Mouse (Mus musculus) midbrain, embryonic 11.5 days (tissue): Measurements from ENCODE around the gene Rbfox2. TPM values are rescaled to one million over a fixed set of nuclear protein-coding genes. Genes with fewer than 3 reads are reported as not detected.

Experiments used
- ATAC-seq: fragments of 200-750 bp; cut with Nextera tagmentation; 2 replicates; pipeline ENCODE4 v1.8.0; 2017; ENCODE audit warnings: moderate TSS enrichment, moderate library complexity; ENCODE audit not compliant: low FRiP score
- DNase-seq: peaks from one replicate; pipeline ENCODE4 v3.0.0; 2015; ENCODE audit warnings: low spot score; ENCODE audit errors: missing footprints
- H3K27ac ChIP-seq: fragments of 300-500 bp; sonication (generic); 2 replicates; pipeline ENCODE4 v1.5.1; 2014; ENCODE audit warnings: low read depth, low read length
- H3K27me3 ChIP-seq: fragments of 300-500 bp; sonication (generic); 2 replicates; pipeline ENCODE4 v1.6.1; 2014; ENCODE audit warnings: mild to moderate bottlenecking, low read length, moderate library complexity, mixed read lengths; ENCODE audit not compliant: control insufficient read depth, insufficient read depth
- H3K36me3 ChIP-seq: fragments of 300-500 bp; sonication (generic); 2 replicates; pipeline ENCODE4 v1.6.1; 2014; ENCODE audit warnings: mild to moderate bottlenecking, low read length, moderate library complexity, mixed read lengths; ENCODE audit not compliant: control insufficient read depth, insufficient read depth
- H3K4me1 ChIP-seq: fragments of 300-500 bp; sonication (generic); 2 replicates; pipeline ENCODE4 v1.6.1; 2014; ENCODE audit warnings: low read length; ENCODE audit not compliant: control insufficient read depth, insufficient read depth
- H3K4me2 ChIP-seq: fragments of 300-500 bp; sonication (generic); 2 replicates; pipeline ENCODE4 v1.6.1; 2014; ENCODE audit warnings: mild to moderate bottlenecking, moderate library complexity
- H3K4me3 ChIP-seq: fragments of 300-500 bp; sonication (generic); 2 replicates; pipeline ENCODE4 v1.5.1; 2014; ENCODE audit warnings: low read depth, low read length
- H3K9ac ChIP-seq: fragments of 300-500 bp; sonication (generic); 2 replicates; pipeline ENCODE4 v1.6.1; 2014; ENCODE audit warnings: low read length
- H3K9me3 ChIP-seq: fragments of 300-500 bp; sonication (generic); 2 replicates; pipeline ENCODE4 v1.6.1; 2016; ENCODE audit warnings: low read length; ENCODE audit not compliant: control insufficient read depth
- WGBS: fragments of 180-500 bp; shearing (Covaris S2); extraction: QIAGEN DNeasy Blood & Tissue Kit; methylation state at CpG from one replicate; pipeline ENCODE4 v1.1.7; 2014; 5-methylcytosine and 5-hydroxymethylcytosine counted together
- polyA plus RNA-seq: library from polyadenylated mRNA; unstranded; fragments of >200 nt; fragmentation: Nextera tagmentation; extraction: Ambion mirVana; gene quantifications from 2 replicates; pipeline ENCODE4 v1.2.1, GENCODE M21; 2014

The Rbfox2 gene
- polyA plus RNA-seq, 1 experiment from 2014 or later, result 73.2 TPM

DNA sequence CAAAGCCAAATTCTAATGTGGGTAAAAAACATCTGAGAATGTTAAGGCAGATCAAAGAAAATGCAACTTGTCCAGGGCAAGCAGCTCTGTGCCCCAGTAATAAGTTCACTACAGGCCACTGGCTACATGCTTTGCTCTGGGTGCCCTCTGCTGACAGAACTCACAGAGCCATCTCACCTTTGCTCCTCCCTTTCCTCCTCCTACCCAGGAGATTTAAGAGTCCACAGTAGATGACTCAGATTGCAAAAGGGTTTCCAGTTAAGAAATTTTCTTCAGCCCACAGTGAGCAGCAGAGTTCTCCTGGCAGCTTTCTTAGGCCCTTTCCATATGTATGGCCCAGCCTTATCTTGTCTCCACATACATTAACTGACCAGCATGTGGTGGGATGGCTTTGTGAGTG is 86.7 kb downstream of the Rbfox2 start:
- H3K4me3 ChIP-seq, result no peak overlapping the region
- peaks cover 12% of the 10 kb centered on the region for H3K4me1 ChIP-seq
- H3K4me2 ChIP-seq, result no peak overlapping the region
- ATAC-seq (no peak), DNase-seq (no peak)
- H3K9me3 ChIP-seq, result no peaks in the 10 kb centered on the region
- H3K36me3 ChIP-seq, result no peaks in the 10 kb centered on the region
- H3K27me3 ChIP-seq, result no peaks in the 10 kb centered on the region
- no peak overlapping the region for H3K9ac ChIP-seq
- no peak overlapping the region for H3K27ac ChIP-seq

DNA sequence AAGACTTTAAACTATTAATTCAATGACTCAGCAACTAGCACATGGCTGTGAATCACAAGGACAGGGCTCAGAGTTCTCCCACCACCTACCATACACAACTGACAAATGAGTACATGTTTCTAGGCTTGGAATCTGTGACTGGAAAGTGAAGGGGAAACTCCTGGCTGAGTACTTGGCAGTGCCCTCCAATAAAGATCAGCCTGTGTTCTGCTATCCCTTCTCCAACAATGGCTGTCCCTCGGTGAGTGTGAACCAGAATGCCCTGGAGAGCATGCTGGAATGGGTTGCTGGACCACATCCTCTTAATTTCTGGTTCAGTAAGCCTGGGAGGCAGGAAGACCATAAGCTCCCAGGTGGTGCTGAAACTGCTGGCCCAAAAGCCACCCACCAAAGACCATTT is 87.2 kb downstream of the Rbfox2 start:
- Histone ChIP-seq H3K9ac (no peak overlapping the region), H3K27me3 (no peaks in the 10 kb centered on the region), H3K4me1 (peaks cover 18% of the 10 kb centered on the region), H3K4me3 (no peak overlapping the region), H3K27ac (no peak overlapping the region), H3K36me3 (no peaks in the 10 kb centered on the region), H3K9me3 (no peaks in the 10 kb centered on the region), H3K4me2 (no peak overlapping the region)
- 82% methylated on average over 1 of the region's 1 CpGs for WGBS
- DNase-seq, result peak; percentile 21
- ATAC-seq, result no peak

DNA sequence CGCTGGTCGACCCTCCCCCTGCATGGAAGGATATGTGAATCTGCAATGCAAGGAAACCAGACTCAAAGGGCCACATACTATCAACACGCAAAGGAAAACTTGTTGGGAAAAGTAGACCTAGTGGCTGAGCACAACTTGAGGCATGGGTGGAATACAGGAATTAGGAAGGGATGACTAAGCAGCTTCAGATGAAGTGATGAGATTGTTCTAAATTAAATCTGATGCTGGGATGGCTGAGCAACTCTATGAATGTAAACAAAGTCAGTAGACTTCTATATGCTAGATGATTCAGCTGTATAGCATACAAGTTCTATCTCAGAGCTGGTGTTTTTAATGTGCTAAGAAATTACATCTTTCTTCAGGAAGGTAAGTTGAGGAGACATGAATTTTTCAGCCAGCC is 88.8 kb downstream of the Rbfox2 start:
- WGBS, result 94% methylated on average over 3 of the region's 3 CpGs
- Histone ChIP-seq H3K4me3 (no peak overlapping the region), H3K36me3 (no peaks in the 10 kb centered on the region), H3K9ac (no peak overlapping the region), H3K27ac (no peak overlapping the region), H3K9me3 (no peaks in the 10 kb centered on the region), H3K4me2 (no peak overlapping the region), H3K27me3 (no peaks in the 10 kb centered on the region), H3K4me1 (peaks cover 25% of the 10 kb centered on the region)
- ATAC-seq (no peak), DNase-seq (peak; percentile 74)

DNA sequence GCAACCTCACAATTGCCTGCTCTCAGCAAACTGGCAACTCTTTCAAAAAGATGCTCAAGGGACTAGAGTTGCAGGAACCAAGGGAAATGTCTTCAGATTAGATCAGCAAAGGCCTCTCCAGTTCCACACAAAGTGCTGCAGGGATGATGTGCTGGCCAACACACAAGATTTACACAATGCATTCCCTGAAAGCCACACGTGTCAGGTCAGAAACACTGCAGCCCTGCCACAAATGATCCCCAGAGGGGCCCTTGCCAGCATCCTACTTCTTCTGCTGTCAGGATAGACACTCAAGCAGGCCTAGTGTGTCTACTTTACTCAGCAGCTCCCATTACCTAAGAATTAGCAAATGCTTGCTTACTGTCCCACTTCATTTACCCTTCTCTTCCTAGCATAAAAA is 89.3 kb downstream of the Rbfox2 start:
- DNase-seq (no peak), ATAC-seq (no peak)
- H3K27me3 ChIP-seq, result no peaks in the 10 kb centered on the region
- H3K36me3 ChIP-seq, result no peaks in the 10 kb centered on the region
- no peak overlapping the region for H3K27ac ChIP-seq
- H3K9ac ChIP-seq, result no peak overlapping the region
- 92% methylated on average over 1 of the region's 1 CpGs for WGBS
- H3K4me1 ChIP-seq, result peaks cover 25% of the 10 kb centered on the region
- no peak overlapping the region for H3K4me3 ChIP-seq
- no peaks in the 10 kb centered on the region for H3K9me3 ChIP-seq
- no peak overlapping the region for H3K4me2 ChIP-seq

DNA sequence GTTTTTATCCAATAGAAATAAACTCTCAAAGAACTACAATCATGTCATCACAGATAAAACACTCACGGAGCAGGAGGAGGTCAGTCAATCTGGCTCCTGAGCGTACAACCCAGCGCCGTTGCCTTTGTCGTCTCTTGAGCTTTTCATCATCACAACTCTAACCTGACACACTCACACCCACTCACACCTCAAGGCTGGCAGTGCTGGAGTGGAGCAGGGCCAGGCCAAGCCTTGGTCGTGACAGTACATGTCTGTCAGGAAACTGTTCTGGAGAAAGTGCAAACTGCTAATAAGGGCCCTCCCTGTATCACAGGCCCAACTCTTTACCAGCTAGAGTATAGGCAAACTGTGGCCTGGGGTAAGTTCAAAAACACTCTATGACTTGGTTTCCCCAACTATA is 90.1 kb downstream of the Rbfox2 start:
- no peak overlapping the region for H3K4me3 ChIP-seq
- H3K9ac ChIP-seq, result no peak overlapping the region
- H3K27me3 ChIP-seq, result no peaks in the 10 kb centered on the region
- DNase-seq (peak; percentile 10), ATAC-seq (no peak)
- no peak overlapping the region for H3K4me2 ChIP-seq
- no peak overlapping the region for H3K27ac ChIP-seq
- H3K4me1 ChIP-seq, result peaks cover 25% of the 10 kb centered on the region
- no peaks in the 10 kb centered on the region for H3K9me3 ChIP-seq
- H3K36me3 ChIP-seq, result no peaks in the 10 kb centered on the region
- WGBS, result 90% methylated on average over 6 of the region's 6 CpGs

DNA sequence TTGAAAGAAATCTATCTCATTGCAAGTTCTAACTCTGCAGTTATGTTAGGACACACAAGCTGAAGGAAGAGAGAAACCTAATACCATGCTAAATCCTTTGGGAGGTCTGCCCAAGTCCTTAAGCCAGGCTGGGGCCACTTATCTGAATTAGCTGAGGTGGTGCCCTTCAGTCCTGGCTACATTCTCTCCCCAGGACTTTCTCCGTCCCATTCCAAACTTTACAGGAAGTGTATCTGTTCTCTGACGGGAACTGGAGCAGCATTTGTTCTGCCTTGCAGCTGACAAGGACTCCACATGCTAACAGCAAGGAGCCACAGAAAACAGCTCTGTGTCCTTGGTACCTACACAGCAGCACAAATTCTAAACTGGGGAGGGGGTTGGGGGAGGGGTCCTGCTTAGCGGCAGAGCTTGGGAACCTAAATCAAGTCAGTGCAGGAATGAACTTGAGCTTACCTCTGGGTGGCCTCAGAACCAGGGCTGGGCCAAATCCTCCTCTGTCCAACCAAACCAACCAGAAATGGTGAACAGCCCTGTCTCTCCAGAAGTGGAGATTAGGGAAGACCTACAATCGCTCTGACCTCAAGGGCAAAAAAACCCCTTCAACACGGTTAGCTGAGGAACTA is 91.5 kb downstream of the Rbfox2 start:
- Histone ChIP-seq H3K27me3 (no peaks in the 10 kb centered on the region), H3K9me3 (no peaks in the 10 kb centered on the region), H3K4me2 (peak overlapping the region; percentile 13; the same call in 1 of the 2 replicates), H3K27ac (no peak overlapping the region), H3K9ac (no peak overlapping the region), H3K36me3 (no peaks in the 10 kb centered on the region), H3K4me3 (no peak overlapping the region), H3K4me1 (peaks cover 25% of the 10 kb centered on the region)
- DNase-seq, result peak; percentile 79
- ATAC-seq, result no peak
- 15% methylated on average over 5 of the region's 5 CpGs for WGBS

DNA sequence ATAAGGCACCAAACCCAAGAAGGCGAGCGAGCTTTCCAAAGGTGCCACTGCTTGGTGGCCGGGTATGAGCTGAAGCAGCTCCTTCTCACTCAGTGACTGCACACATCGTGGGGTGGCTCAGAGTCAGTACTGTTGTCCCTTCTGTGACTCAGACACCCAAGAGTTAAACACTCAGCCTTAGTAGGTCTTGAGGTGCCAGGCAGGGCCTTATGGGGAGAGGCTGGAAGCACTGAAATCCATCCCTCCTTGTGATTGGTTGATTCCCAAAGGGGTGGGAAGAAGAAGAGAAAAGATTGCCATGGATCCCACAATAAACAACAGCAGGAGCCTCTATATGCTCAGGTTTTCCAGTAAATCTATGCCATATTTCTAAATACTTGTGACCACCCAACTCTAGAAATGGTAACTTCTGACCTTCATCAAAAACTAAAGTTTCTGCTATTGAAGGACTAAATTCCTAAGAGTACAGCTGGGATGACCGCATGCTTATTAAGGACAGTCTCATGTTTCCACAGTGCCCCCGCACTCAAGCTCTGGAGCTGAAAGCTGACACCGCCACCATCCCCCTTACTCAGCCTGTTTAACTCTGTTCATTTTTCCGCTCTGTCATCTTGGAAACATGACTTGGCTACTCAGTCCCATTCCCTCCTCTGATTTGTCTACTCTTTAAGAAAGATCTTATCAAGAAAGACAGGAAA is 92.2 kb downstream of the Rbfox2 start:
- H3K4me2 ChIP-seq, result no peak overlapping the region
- H3K4me1 ChIP-seq, result peaks cover 25% of the 10 kb centered on the region
- DNase-seq, result peak; percentile 88
- ATAC-seq, result no peak
- H3K9ac ChIP-seq, result no peak overlapping the region
- H3K9me3 ChIP-seq, result no peaks in the 10 kb centered on the region
- H3K36me3 ChIP-seq, result no peaks in the 10 kb centered on the region
- H3K27ac ChIP-seq, result no peak overlapping the region
- H3K27me3 ChIP-seq, result no peaks in the 10 kb centered on the region
- 35% methylated on average over 8 of the region's 8 CpGs for WGBS
- no peak overlapping the region for H3K4me3 ChIP-seq

DNA sequence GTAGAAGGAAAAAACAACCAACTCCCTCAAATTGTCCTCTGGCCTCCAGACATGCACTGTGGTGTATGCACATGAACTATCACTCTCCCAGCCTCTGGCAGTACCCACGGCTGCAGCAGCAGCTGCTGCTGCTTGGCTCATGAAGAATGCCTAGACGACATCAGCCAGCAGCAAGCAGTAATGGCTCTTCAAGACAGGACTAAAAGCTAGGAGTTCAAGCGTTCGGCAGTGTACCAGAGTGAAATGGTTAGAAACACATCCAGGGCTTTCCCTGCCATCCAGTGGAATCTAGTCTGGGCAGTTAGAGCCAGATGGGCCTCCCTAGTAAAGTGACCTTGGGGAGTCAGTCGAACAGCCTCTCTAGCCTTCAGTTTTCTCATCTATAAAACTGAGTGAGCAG is 93.0 kb downstream of the Rbfox2 start:
- peaks cover 25% of the 10 kb centered on the region for H3K4me1 ChIP-seq

DNA sequence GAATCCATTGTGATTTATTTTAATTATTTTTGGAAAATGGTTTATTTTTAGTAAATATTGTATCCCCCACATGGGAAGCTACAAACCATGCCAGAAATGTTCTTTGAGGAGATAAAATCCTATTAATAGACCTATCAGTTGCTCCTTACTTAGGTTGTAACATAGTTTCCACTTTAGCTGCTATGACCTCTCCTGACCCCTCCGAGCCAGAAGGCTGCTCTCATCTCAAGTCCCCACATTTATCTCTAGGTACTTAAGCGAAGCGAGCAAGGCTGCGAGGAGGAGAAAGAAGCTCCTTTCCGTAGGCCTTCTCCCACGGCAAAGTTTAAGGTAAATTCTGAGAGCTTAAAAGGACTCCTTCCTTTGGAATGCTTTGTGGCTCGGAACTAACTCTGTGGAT is 94.0 kb downstream of the Rbfox2 start:
- Histone ChIP-seq H3K4me2 (no peak overlapping the region), H3K4me3 (no peak overlapping the region), H3K4me1 (peaks cover 25% of the 10 kb centered on the region), H3K9ac (no peak overlapping the region), H3K36me3 (no peaks in the 10 kb centered on the region), H3K9me3 (no peaks in the 10 kb centered on the region), H3K27me3 (no peaks in the 10 kb centered on the region), H3K27ac (no peak overlapping the region)
- ATAC-seq, result no peak
- WGBS, result 61% methylated on average over 7 of the region's 7 CpGs
- DNase-seq, result peak; percentile 79

More for the DNA sequence above, 93.0 kb downstream of the Rbfox2 start:
- Histone ChIP-seq H3K27me3 (no peaks in the 10 kb centered on the region), H3K36me3 (no peaks in the 10 kb centered on the region), H3K27ac (no peak overlapping the region), H3K4me3 (no peak overlapping the region), H3K9me3 (no peaks in the 10 kb centered on the region), H3K4me2 (no peak overlapping the region), H3K9ac (no peak overlapping the region)
- 71% methylated on average over 5 of the region's 5 CpGs for WGBS
- peak; percentile 72 for DNase-seq
- no peak for ATAC-seq
